Comparison of ENCODE assay signal across 1 mouse cellular context in the genomic region with DNA sequence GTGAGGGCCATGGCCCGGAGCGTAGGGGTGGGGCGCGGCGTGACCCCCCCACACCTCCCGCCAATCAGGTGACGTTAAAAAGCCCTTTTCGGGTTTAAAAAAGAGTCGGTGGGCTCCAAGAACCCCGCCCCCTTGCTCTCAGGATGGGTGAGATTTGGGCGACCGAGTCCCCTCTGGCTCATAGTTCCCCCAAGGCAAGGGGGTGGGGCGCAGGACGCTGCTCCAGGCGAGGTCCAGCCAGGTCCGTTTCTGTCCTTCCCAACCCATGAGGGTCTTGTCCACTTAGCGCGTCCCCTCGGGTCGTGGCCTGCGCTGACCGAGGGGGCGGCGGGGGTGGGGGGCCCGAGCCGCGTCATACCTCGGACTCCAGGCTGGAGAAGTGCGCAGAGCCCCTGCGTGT.
TF ChIP-seq lines count a peak whose summit lies in the region.

No protein-coding gene starts in this region.

TF ChIP-seq in ES-E14, 5 proteins besides CTCF, POLR2A, EP300 and RAD21 (continued from another document):
- TF ChIP-seq ZNF384 (IDR thresholded peaks at IDR 0.05; ENCODE audit: low read depth, low read length) (no peak), CHD2 (IDR thresholded peaks at IDR 0.05; ENCODE audit: low read depth, low read length) (no peak)
TF ChIP-seq in ES-E14: peak in this region for 0.
